Mouse (Mus musculus) lung, postnatal 0 days (tissue): ENCODE results near the gene Asah2.

Experiments used
- CTCF ChIP-seq: IDR thresholded peaks from 2 replicates; pipeline ENCODE4 v1.5.1; 2016; ENCODE audit warnings: antibody characterized with exemption, mild to moderate bottlenecking
- EP300 ChIP-seq: IDR thresholded peaks from 2 replicates; pipeline ENCODE4 v1.6.1; 2016; ENCODE audit warnings: antibody characterized with exemption, mild to moderate bottlenecking, control low read depth

DNA sequence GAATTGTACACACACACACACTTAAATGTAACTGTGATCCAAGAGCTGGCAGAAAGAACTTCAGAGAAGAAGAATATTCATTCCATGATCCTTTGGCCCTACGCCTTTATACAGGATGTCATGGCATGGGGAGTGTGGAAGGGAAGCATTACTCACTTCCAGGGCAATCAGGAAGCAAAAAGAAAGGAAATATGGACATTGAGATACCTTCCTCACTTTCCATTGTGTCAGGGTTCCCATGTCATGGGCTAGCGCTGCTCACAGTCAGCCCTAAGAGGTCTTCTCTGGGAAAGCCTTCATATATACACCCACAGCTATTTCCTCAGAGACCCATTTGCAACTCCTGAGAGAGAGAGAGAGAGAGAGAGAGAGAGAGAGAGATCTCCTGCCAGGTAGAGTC is 1.3 kb downstream of the Asah2 start:
- no peak for TF ChIP-seq CTCF
- no peak; the same call in 1 of the 2 replicates for TF ChIP-seq EP300
